Mouse (Mus musculus) liver, adult 2 months (tissue): ENCODE measurements around the gene Akap9.

Experiments used
- CTCF ChIP-seq: fragments of 200-500 bp; IDR thresholded peaks from 2 replicates; pipeline ENCODE4 v1.5.1; 2011; ENCODE audit warnings: low read depth, low read length, control low read depth
- POLR2A ChIP-seq: fragments of 200-500 bp; IDR thresholded peaks from 2 replicates; pipeline ENCODE4 v1.6.1; 2011; ENCODE audit warnings: low read length, control low read depth; ENCODE audit not compliant: insufficient read depth; ENCODE audit errors: extremely low read depth

DNA sequence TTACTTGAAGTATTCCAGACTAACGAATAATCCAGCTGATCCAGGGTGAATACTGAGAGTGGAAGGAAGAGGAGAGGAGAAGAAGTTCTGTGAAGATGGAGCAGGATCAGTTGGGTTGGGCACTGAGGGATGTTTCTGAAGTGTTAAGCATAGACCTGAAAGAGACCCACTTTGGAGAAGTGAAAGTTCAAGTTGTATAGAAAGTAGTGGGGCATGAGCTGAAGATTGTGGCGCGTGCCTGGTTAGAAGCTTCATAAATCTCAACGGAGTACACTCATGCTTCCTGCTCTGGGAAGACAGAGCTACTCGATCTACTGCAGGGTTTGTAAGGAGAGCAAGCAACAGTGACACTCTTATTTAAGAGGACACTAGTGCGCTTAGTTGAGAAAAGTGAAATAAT is 41.3 kb downstream of the Akap9 start:
- TF ChIP-seq POLR2A (no peak), CTCF (no peak)
